Mouse (Mus musculus): ENCODE data around the gene Ehbp1. TPM values are rescaled to one million over a fixed set of nuclear protein-coding genes. Genes with fewer than 3 reads are reported as not detected.

Gene Ehbp1
- polyA plus RNA-seq, 1 experiment from 2014 or later, result 6.7 TPM

DNA sequence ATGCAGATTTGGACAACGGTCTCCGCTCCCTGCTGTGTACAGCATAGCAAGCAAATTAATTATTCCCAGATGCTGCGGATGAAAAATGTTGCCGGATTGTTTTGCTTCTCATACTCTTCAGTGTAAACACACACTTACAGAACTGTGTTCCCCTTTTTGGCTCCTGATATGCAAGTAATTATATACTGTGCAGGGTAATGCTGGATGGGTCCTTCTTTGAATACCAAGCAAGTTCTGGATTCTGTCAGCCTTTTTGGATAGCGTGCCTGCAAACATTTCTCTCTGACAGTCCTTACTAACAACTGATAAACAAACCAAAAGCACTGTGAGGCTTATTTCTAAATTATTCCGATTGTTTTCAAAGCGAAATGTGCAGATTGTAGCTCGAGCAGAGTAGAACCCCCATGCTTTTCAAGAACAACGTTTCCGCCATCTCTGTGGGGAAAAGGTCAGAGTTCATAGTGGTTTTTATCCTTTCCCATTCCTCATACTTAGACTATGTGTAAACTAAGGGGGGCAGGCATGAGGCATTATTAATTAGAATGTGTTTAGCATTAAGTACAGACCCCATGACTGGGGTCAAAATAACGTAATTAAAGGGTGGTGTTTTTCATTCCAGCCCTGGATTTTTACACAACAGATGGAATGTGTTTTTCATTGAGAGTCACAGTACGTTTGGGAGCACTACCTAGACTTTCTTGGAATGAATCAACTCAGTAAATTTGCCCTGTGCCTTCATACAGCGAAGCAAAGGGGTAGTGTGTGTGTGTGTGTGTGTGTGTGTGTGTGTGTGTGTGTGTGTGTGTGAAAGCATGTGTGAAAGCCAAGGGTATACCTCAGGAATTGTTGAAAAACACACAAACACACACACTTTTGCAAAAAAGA lies 5.8 kb upstream of the Ehbp1 start:
- Histone ChIP-seq H3K9me3 (no peaks in the 10 kb centered on the region), H3K27ac (replicated peaks) (peak overlapping the region; percentile 78), H3K36me3 (replicated peaks) (no peaks in the 10 kb centered on the region), H3K27me3 (replicated peaks; ENCODE audit: low read depth, poor library complexity, severe bottlenecking) (no peaks in the 10 kb centered on the region), H3K4me1 (peaks cover 30% of the 10 kb centered on the region), H3K4me3 (no peak overlapping the region)
- WGBS, result 31% methylated on average over 13 of the region's 13 CpGs
- DNase-seq (ENCODE audit: low spot score), result peak; percentile 20

DNA sequence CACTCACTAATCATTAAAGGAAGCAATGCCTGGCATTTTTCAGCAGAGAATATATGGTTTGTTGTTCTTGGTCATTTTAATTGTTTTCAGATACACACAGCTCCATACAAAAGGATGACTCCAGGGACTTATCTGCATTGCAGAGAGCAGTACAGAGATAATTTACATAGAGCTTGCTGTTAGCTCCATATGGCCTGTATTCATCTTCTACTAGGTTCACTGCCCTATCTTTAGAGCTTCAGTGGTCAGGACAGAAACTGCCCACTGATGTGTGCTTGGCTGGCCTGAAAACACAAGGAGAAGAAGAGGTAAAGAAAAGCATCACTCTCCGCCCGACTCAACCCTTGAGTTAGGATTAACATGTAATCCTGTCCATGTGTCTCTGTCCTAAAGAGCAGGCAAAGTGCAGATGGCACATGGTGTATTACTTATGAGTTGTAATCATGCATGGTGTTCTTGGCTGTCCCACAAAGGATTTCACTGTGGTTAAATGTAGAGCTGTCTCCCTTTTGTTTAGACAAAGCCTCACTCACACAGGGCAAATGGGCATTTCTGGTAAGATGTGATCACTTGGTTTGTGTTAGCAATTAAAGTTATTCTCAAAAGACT lies 14.7 kb downstream of the Ehbp1 start:
- Histone ChIP-seq H3K27me3 (replicated peaks; ENCODE audit: low read depth, poor library complexity, severe bottlenecking) (no peaks in the 10 kb centered on the region), H3K4me3 (no peak overlapping the region), H3K9me3 (no peaks in the 10 kb centered on the region), H3K4me1 (no peaks in the 10 kb centered on the region), H3K27ac (replicated peaks) (no peak overlapping the region), H3K36me3 (replicated peaks) (no peaks in the 10 kb centered on the region)
- no peak for DNase-seq (ENCODE audit: low spot score)
- WGBS, result 73% methylated on average over 2 of the region's 2 CpGs

DNA sequence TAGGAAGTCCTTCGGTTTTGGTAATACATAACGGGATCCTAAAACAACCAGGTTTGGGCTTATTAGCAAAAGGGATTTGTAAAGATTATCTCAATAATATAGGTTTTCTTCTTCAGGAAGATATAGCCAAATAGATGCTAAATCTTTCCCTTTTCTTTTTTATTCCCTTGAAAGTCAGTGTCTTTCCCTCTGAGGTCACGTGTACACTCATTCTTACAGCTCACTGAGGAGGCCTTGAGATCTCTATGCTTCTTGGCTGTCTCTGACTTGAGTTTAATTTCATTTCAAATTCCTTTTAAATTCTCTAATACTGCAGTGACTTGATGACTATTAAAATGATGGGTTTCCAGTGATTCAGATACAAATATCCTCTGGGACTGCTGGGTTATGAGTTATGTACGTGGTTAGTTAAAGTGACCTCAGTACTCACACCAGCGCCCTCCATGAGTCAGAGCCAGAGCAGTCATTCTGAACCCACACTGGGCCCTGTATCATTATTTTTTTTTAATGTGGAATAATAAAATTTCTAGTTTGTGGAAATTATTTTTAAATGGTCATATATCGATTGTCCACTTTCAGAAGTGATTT lies 24.2 kb downstream of the Ehbp1 start:
- no peak for DNase-seq (ENCODE audit: low spot score)
- Histone ChIP-seq H3K27ac (replicated peaks) (no peak overlapping the region), H3K9me3 (no peaks in the 10 kb centered on the region), H3K4me3 (no peak overlapping the region), H3K4me1 (no peaks in the 10 kb centered on the region), H3K36me3 (replicated peaks) (no peaks in the 10 kb centered on the region), H3K27me3 (replicated peaks; ENCODE audit: low read depth, poor library complexity, severe bottlenecking) (no peaks in the 10 kb centered on the region)
- WGBS, result 90% methylated on average over 6 of the region's 6 CpGs

DNA sequence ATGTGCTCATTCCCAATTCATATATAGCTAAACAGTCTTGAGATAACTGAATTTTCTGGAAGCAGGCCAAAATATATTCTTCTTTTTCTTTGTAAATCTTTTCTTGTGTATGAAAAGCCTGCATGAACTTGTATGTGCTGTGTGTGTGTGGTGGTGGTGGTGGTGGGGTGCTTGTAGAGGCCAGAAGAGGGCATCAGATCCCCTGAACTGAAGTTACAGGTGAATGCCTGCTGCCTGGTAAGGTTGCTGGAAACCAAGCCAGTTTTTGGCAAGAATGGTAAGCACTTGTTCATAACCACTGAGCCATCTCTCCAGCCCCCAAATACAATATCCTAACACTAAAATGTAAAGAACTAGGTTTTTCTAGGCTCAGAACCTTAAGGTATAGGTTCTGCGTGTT lies 26.3 kb downstream of the Ehbp1 start:
- WGBS, result 80% methylated on average over 1 of the region's 1 CpGs
- Histone ChIP-seq H3K4me1 (no peaks in the 10 kb centered on the region), H3K36me3 (replicated peaks) (no peaks in the 10 kb centered on the region), H3K9me3 (no peaks in the 10 kb centered on the region), H3K4me3 (no peak overlapping the region), H3K27ac (replicated peaks) (no peak overlapping the region), H3K27me3 (replicated peaks; ENCODE audit: low read depth, poor library complexity, severe bottlenecking) (no peaks in the 10 kb centered on the region)
- DNase-seq (ENCODE audit: low spot score), result no peak

DNA sequence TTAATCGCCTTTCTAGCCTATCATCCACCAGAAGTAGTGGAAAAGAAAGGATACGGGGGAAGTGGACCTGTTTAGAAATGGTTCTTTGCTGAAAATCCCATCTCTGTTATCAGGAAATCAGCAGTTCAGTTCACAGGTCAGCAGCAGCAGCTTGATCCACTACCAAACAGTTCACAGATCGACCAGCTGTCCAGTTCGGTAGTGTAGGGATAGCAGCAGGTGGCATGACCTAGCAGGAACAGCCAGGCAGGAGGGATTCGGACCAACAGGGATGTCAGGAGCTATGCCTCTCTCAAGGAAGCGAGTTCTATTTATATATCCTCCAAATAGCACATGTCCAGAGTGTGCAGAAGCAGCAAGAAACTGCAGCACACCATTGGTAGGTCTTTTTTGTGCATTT lies 40.9 kb downstream of the Ehbp1 start:
- 73% methylated on average over 6 of the region's 6 CpGs for WGBS
- Histone ChIP-seq H3K27me3 (replicated peaks; ENCODE audit: low read depth, poor library complexity, severe bottlenecking) (no peaks in the 10 kb centered on the region), H3K36me3 (replicated peaks) (no peaks in the 10 kb centered on the region), H3K4me1 (no peaks in the 10 kb centered on the region), H3K27ac (replicated peaks) (no peak overlapping the region), H3K9me3 (no peaks in the 10 kb centered on the region), H3K4me3 (no peak overlapping the region)
- no peak for DNase-seq (ENCODE audit: low spot score)

DNA sequence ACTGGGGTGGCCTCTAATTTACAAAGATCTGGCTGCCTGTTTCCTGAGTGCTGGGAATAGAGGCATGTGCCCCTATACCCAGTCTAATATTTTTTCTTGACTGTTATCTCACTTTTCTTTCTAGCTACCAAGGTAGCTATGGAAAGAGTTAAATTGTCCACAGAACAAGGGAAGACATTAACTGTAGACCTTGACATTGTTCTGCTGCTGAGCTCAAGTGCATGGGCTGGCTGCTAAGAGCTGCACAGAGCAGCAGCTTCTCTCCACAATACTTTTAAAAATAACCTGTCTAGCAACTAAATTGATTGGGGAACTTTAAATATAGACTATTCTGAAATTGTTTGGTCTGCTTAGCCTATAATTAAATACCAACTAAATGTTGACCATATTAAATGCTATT lies 52.9 kb downstream of the Ehbp1 start:
- no peaks in the 10 kb centered on the region for H3K36me3 ChIP-seq (replicated peaks)
- peaks cover 23% of the 10 kb centered on the region for H3K4me1 ChIP-seq
- H3K4me3 ChIP-seq, result no peak overlapping the region

DNA sequence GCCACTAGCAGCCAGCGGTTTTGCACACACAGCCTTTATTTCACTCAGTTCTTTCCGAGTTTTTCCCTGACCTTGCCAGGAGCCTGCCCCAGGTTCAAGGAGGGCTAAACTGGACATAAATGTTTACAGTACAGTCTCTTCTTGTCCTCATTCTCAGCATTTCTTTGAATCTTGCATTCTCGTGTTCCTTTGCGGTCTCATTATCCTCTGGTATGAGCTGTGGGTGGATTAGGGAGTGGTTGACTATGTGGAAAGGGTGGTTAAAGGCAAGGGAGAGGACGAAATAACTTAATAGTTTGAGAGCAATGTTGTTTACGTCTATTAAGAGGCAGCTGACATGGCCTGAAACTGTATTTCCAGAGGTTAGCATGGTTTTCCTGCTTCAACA lies 54.6 kb downstream of the Ehbp1 start:
- no peak for DNase-seq (ENCODE audit: low spot score)
- 2% methylated on average over 6 of the region's 6 CpGs for WGBS
- Histone ChIP-seq H3K27me3 (replicated peaks; ENCODE audit: low read depth, poor library complexity, severe bottlenecking) (no peaks in the 10 kb centered on the region), H3K4me1 (peaks cover 23% of the 10 kb centered on the region), H3K9me3 (no peaks in the 10 kb centered on the region), H3K36me3 (replicated peaks) (peaks cover 10% of the 10 kb centered on the region; the same call in 1 of the 2 replicates), H3K4me3 (peak overlapping the region; percentile 72), H3K27ac (replicated peaks) (peak overlapping the region; percentile 93)

More for the DNA sequence above, 52.9 kb downstream of the Ehbp1 start:
- no peaks in the 10 kb centered on the region for H3K9me3 ChIP-seq
- no peaks in the 10 kb centered on the region for H3K27me3 ChIP-seq (replicated peaks; ENCODE audit: low read depth, poor library complexity, severe bottlenecking)
- DNase-seq (ENCODE audit: low spot score), result no peak
- no peak overlapping the region for H3K27ac ChIP-seq (replicated peaks)

DNA sequence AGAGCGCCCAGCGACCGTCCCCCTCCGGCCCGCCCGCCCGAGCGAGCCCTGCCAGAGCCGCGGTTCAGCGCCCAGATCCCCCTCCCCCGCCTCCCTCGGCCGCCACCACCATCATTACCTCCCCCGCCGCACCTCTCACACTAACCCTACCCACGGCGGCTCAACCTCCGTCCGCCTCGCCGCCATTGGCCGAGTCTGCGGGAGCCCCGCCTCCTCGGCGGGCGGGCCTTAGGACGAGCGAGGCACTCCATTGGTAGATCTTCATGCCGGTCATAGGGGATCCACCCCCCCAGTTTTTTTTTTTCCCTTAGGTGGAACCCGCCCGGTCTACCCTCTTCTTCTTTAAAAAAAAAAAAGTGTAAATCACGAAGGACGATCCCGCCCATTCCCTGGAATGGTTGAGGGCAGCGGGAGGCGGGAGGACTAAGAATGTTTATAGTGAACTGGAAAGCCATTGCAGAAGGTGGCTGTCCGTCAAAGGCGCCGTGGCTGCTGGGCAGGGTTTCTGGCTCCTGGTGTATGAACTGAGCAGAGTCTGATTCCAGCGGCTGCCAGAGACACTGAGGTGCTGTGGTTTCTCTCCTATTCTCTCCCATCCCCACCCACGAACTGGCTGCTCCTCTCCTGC lies 55.1 kb downstream of the Ehbp1 start:
- H3K4me3 ChIP-seq, result peak overlapping the region; percentile 72
- H3K36me3 ChIP-seq (replicated peaks), result peaks cover 14% of the 10 kb centered on the region
- WGBS, result 1% methylated on average over 43 of the region's 43 CpGs
- peak overlapping the region; percentile 93 for H3K27ac ChIP-seq (replicated peaks)
- no peaks in the 10 kb centered on the region for H3K9me3 ChIP-seq
- H3K4me1 ChIP-seq, result peaks cover 23% of the 10 kb centered on the region
- DNase-seq (ENCODE audit: low spot score), result peak; percentile 97
- no peaks in the 10 kb centered on the region for H3K27me3 ChIP-seq (replicated peaks; ENCODE audit: low read depth, poor library complexity, severe bottlenecking)

DNA sequence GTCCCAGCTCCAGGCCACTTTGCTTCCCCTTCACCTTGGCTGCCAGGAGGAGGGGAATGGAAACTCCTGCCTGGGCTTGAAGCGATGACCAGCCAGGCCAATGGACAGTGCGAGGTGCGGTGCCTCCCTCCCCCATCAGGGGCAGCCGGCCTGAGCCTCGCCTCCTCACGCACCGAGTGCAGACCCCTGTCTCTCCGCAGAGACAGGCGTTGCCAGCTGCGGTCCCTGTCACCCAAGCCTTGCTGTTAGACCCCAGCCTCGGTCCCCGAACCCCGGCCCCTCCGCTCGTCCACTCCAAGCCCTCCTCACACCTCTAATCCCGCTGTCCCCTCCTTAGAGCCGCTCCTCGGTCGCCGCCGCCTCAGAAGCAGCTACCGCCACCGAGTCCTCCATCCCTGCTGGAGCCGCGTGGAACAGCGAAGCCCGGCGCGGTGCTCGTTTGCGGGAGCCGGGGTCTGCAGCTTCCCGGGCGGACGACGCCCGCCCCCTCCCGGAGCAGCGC lies 55.7 kb downstream of the Ehbp1 start:
- H3K9me3 ChIP-seq, result no peaks in the 10 kb centered on the region
- H3K4me3 ChIP-seq, result peak overlapping the region; percentile 72
- H3K27ac ChIP-seq (replicated peaks), result peak overlapping the region; percentile 93
- H3K36me3 ChIP-seq (replicated peaks), result peaks cover 20% of the 10 kb centered on the region
- H3K27me3 ChIP-seq (replicated peaks; ENCODE audit: low read depth, poor library complexity, severe bottlenecking), result no peaks in the 10 kb centered on the region
- DNase-seq (ENCODE audit: low spot score), result peak; percentile 77
- WGBS, result under 1% methylated on average over 39 of the region's 39 CpGs
- H3K4me1 ChIP-seq, result peaks cover 23% of the 10 kb centered on the region

DNA sequence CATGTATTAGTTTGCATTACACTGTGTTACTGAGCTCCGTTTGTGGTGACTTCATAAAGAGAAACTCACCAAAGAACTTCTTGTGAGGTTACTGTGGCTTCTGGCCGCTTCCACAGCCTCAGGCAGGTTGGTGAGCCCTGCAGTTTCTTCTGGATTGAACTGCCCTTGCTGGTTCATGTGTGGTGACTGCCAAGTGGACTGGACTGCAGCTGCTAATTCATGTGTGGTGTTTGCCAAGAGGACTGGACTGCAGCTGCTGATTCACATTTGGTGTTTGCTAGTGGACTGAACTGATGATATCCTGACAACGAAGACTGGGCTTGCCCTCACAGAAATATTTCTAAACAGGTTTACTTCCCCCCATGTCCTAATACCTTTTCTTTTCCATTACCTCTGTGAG lies 65.4 kb downstream of the Ehbp1 start:
- H3K27ac ChIP-seq (replicated peaks), result no peak overlapping the region
- H3K4me3 ChIP-seq, result no peak overlapping the region
- DNase-seq (ENCODE audit: low spot score), result no peak
- peaks cover 44% of the 10 kb centered on the region for H3K36me3 ChIP-seq (replicated peaks)
- WGBS, result 90% methylated on average over 3 of the region's 3 CpGs
- H3K27me3 ChIP-seq (replicated peaks; ENCODE audit: low read depth, poor library complexity, severe bottlenecking), result no peaks in the 10 kb centered on the region
- H3K4me1 ChIP-seq, result no peaks in the 10 kb centered on the region
- H3K9me3 ChIP-seq, result no peaks in the 10 kb centered on the region

DNA sequence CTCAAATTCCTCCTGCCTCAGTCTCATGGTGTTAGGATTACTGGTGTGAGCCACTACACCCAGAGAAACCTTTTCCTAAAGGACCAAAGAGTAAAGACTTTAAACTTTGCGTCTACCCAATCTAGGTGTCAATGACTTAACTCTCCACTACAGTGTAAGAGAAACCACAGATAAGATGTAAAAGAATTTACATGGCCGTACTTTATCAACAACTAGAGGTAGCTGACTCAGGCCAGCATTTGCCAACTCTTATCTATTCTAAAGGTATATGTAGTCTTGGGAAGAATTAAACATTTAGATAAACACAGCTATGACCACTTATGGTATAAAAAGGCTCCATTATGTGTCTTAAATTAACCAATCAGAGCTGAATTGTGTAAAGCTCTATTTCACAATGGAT lies 67.9 kb downstream of the Ehbp1 start:
- 93% methylated on average over 2 of the region's 2 CpGs for WGBS
- Histone ChIP-seq H3K4me3 (no peak overlapping the region), H3K27ac (replicated peaks) (no peak overlapping the region), H3K9me3 (no peaks in the 10 kb centered on the region), H3K36me3 (replicated peaks) (peaks cover 24% of the 10 kb centered on the region), H3K4me1 (no peaks in the 10 kb centered on the region), H3K27me3 (replicated peaks; ENCODE audit: low read depth, poor library complexity, severe bottlenecking) (no peaks in the 10 kb centered on the region)
- DNase-seq (ENCODE audit: low spot score), result no peak

DNA sequence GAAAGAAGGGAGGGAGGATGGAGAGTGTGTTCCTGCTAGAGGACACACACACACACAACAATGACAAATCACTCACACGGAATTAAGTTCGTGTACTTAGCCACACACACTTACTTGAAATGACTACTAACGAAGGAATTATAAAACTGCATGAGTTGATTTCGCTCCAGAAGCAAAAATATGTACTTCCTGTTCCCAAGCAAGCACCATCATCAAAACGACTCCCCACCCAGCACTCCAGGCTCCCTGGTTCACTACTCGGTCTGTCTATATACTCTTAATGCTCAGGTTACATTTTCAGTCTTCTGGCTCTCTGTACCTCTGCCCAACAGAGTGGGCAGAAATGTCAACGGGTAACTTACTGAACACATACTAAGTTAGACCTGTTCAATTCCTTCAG lies 68.7 kb downstream of the Ehbp1 start:
- WGBS, result 86% methylated on average over 7 of the region's 7 CpGs
- Histone ChIP-seq H3K4me3 (no peak overlapping the region), H3K4me1 (no peaks in the 10 kb centered on the region), H3K36me3 (replicated peaks) (peaks cover 18% of the 10 kb centered on the region), H3K27ac (replicated peaks) (no peak overlapping the region), H3K27me3 (replicated peaks; ENCODE audit: low read depth, poor library complexity, severe bottlenecking) (no peaks in the 10 kb centered on the region), H3K9me3 (no peaks in the 10 kb centered on the region)
- DNase-seq (ENCODE audit: low spot score), result no peak
